Mouse (Mus musculus) layer of hippocampus, adult 18-20 months (tissue): ENCODE results near the gene 9930111J21Rik2. TPM values are rescaled to one million over a fixed set of nuclear protein-coding genes. Genes with fewer than 3 reads are reported as not detected.
"Not testable (repeated sequence)": the region's sequence is repeated elsewhere in the genome, so short reads cannot be mapped to it uniquely, and the experiment has no call there.

Source experiments
- DNase-seq, 2 experiments: peaks; one replicate each; pipeline ENCODE4 v3.0.0; 2022; ENCODE audit warnings: low spot score in 2 of 2
- long read RNA-seq: library from polyadenylated mRNA; stranded (forward); transcript quantifications from one replicate; pipeline ENCODE4 v2.0.0, GENCODE M21; 2021
- total RNA-seq, 2 experiments: library from RNA; stranded (reverse); gene quantifications; 2 replicates each; pipeline ENCODE4 v1.2.3; 2021

Gene 9930111J21Rik2
- total RNA-seq, result 1 to 10 TPM; 1.1 to 1.4 TPM
- long read RNA-seq, result 0 reads

GRCm38 (mm10) chr11:49051093-49051891, at the start of gene 9930111J21Rik2:
Gene 9930111J21Rik2, minus strand, starts transcription at chr11:49051242.
- not testable (repeated sequence) for DNase-seq

GRCm38 (mm10) chr11:49100409-49100808, 49.4 kb upstream of the 9930111J21Rik2 start:
- DNase-seq, result no peak

- DNase-seq, result no peak
Observed at GRCm38 (mm10) chr11:49095367-49095766, 44.3 kb upstream of the 9930111J21Rik2 start.

- DNase-seq, result no peak
Observed at GRCm38 (mm10) chr11:49093861-49094660, 43.0 kb upstream of the 9930111J21Rik2 start.

- no peak for DNase-seq
Observed at GRCm38 (mm10) chr11:49092786-49093185, 41.7 kb upstream of the 9930111J21Rik2 start.

- no peak for DNase-seq
Observed at GRCm38 (mm10) chr11:49092053-49092586, 41.1 kb upstream of the 9930111J21Rik2 start.

- no peak for DNase-seq
Observed at GRCm38 (mm10) chr11:49091171-49091570, 40.1 kb upstream of the 9930111J21Rik2 start.

- no peak for DNase-seq
Observed at GRCm38 (mm10) chr11:49090551-49090950, 39.5 kb upstream of the 9930111J21Rik2 start.

- no peak for DNase-seq
Observed at GRCm38 (mm10) chr11:49089735-49090507, 38.9 kb upstream of the 9930111J21Rik2 start.

GRCm38 (mm10) chr11:49088990-49089652, 38.1 kb upstream of the 9930111J21Rik2 start:
- no peak for DNase-seq

GRCm38 (mm10) chr11:49087830-49088616, 37.0 kb upstream of the 9930111J21Rik2 start:
- no peak for DNase-seq

- no peak for DNase-seq
Observed at GRCm38 (mm10) chr11:49086858-49087361, 35.9 kb upstream of the 9930111J21Rik2 start.

- DNase-seq, result no peak
Observed at GRCm38 (mm10) chr11:49084875-49085274, 33.8 kb upstream of the 9930111J21Rik2 start.

GRCm38 (mm10) chr11:49084385-49084784, 33.3 kb upstream of the 9930111J21Rik2 start:
- no peak for DNase-seq

GRCm38 (mm10) chr11:49083808-49084207, 32.8 kb upstream of the 9930111J21Rik2 start:
- DNase-seq, result no peak

GRCm38 (mm10) chr11:49083146-49083545, 32.1 kb upstream of the 9930111J21Rik2 start:
- DNase-seq, result no peak

GRCm38 (mm10) chr11:49081886-49082285, 30.8 kb upstream of the 9930111J21Rik2 start:
- no peak for DNase-seq

- no peak for DNase-seq
Observed at GRCm38 (mm10) chr11:49081356-49081755, 30.3 kb upstream of the 9930111J21Rik2 start.

GRCm38 (mm10) chr11:49080636-49081035, 29.6 kb upstream of the 9930111J21Rik2 start:
- DNase-seq, result no peak
